Mouse (Mus musculus): ENCODE measurements at regions not wholly inside any gene's neighbourhood (a gene's known extent, or its start where the extent isn't known, plus 50 kb on each side); places are given as distances from the start of the nearest gene placed in this dataset.

DNA sequence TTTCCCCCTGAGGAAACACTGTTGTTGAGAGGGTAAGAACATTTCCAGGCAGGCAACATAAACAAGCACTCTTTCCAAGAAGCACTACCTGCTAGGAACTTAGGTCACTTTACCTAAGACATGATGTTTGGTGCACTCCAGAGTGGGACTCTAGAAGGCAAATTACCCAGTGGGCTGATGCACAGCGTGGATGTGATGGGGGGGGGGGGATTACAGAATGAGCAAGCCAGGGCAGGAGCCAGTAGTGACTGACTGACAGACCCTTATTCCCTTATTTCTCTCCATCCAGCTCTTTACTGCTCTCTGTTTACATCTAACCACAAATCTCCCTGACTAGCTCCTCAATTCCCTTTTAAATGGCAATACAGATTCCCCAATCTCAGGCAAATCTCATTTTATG, 1071.7 kb downstream of the Diaph3 start:
- TF ChIP-seq CTCF (IDR thresholded peaks at IDR 0.05; ENCODE audit: low read depth, low read length) (no peak), GATA2 (IDR thresholded peaks at IDR 0.05; ENCODE audit: borderline replicate concordance, low read depth, low read length) (no peak), POLR2AphosphoS5 (IDR thresholded peaks at IDR 0.05; ENCODE audit: insufficient replicate concordance, low read depth, low read length) (no peak), GATA1 (IDR thresholded peaks at IDR 0.05; ENCODE audit: borderline replicate concordance, low read length) (no peak), TAL1 (conservative IDR thresholded peaks at IDR 0.05; ENCODE audit: low read depth, low read length) (no peak)
